23 mouse cellular contexts compared by ENCODE assay signal in the genomic region with DNA sequence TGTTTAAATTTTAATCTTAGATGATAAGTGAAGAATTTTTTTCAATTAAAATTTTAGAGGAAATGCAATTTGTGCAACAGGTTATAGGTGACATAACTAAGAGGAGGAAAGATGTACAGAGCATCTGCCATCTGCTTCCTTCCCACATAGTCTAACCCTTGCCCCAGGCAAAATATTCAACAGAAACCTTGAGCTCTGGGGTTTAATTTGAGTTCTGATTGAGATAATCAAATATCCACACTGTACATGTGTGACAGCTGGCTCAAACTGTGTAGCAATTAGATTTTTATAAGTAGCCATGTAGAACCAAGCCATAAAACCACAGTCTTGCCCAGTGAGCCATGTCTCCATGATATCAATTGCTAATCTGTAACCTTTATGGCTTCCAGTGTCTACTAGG.
"Had no signal": no experiment of that assay in that cellular context is flagged by ENCODE, and none has a peak within 500 bp of the region (broad histone marks: within the 10 kb centered on the region; RNA-seq: fewer than 3 reads in every experiment).

No protein-coding gene starts in this region.

- H3K27ac ChIP-seq: gastrocnemius, adult 2 months; heart, embryonic 10.5 days; intestine, embryonic 15.5 days; layer of hippocampus, adult 2 months; left cerebral cortex, adult 2 months; limb, embryonic 10.5 days; limb, embryonic 12.5 days had no signal

- H3K36me3 ChIP-seq: heart, embryonic 10.5 days; heart, embryonic 12.5 days; intestine, embryonic 15.5 days; limb, embryonic 10.5 days; limb, embryonic 12.5 days had no signal

- H3K27me3 ChIP-seq: heart, embryonic 12.5 days; intestine, embryonic 15.5 days had no signal

- H3K9ac ChIP-seq: heart, embryonic 12.5 days; intestine, embryonic 15.5 days; limb, embryonic 12.5 days had no signal

- ATAC-seq: forebrain, embryonic 16.5 days; hindbrain, embryonic 16.5 days; inflammation-experienced regulatory T-cells, adult 6 months; intestine, embryonic 15.5 days; intestine, postnatal 0 days had no signal

- H3K9me3 ChIP-seq: heart, embryonic 10.5 days; heart, embryonic 12.5 days; intestine, embryonic 15.5 days; limb, embryonic 10.5 days; limb, embryonic 12.5 days had no signal

- H3K4me2 ChIP-seq: heart, embryonic 12.5 days; intestine, embryonic 15.5 days; limb, embryonic 12.5 days had no signal

- DNase-seq: gastrocnemius, adult 2 months; gastrocnemius, postnatal 10 days; gastrocnemius, postnatal 25 days; heart, adult 18-20 months; heart, postnatal 10 days; heart, postnatal 4 days; kidney, adult 18-20 months; kidney, adult 8-10 months; kidney, postnatal 10 days; kidney, postnatal 25 days; kidney, postnatal 4 days; liver had no signal

- H3K4me1 ChIP-seq: heart, embryonic 10.5 days; heart, embryonic 12.5 days; intestine, embryonic 15.5 days had no signal

- H3K4me3 ChIP-seq: gastrocnemius, adult 2 months; heart, embryonic 10.5 days; heart, embryonic 12.5 days; intestine, embryonic 15.5 days; layer of hippocampus, adult 2 months; left cerebral cortex, adult 2 months; limb, embryonic 10.5 days; limb, embryonic 12.5 days had no signal
